Mouse (Mus musculus) NIH3T3 (cell line): ENCODE results near the gene Pibf1.
A peak's percentile ranks its signal among the peaks of the same experiment; 100 is the strongest.

Experiments used
- DNase-seq: peaks from one replicate; pipeline ENCODE4 v3.0.0-alpha.2; 2012; ENCODE audit warnings: low read depth

Pibf1 gene

GRCm38 (mm10) chr14:99099267-99099966 lies at the start of gene Pibf1, which contains the start of gene Dis3:
Pibf1 (plus strand) TSS chr14:99099424.
Dis3 (minus strand) TSS chr14:99099770.
- DNase-seq: peak; percentile 99

GRCm38 (mm10) chr14:99058959-99059586 lies 40.2 kb upstream of the Pibf1 start:
- no peak for DNase-seq

GRCm38 (mm10) chr14:99060616-99061015 lies 38.6 kb upstream of the Pibf1 start:
- DNase-seq: no peak

GRCm38 (mm10) chr14:99063091-99063490 lies 36.1 kb upstream of the Pibf1 start:
- no peak for DNase-seq

GRCm38 (mm10) chr14:99071146-99071545 lies 28.1 kb upstream of the Pibf1 start:
- peak; percentile 16 for DNase-seq

- no peak for DNase-seq
Observed at GRCm38 (mm10) chr14:99088947-99089346, 10.3 kb upstream of the Pibf1 start.

- DNase-seq: peak; percentile 47
Observed at GRCm38 (mm10) chr14:99099967-99100587, 853 bp downstream of the Pibf1 start.

GRCm38 (mm10) chr14:99103050-99103449 lies 3.8 kb downstream of the Pibf1 start:
- DNase-seq: no peak

GRCm38 (mm10) chr14:99104542-99105123 lies 5.4 kb downstream of the Pibf1 start:
- no peak for DNase-seq

GRCm38 (mm10) chr14:99106671-99107070 lies 7.4 kb downstream of the Pibf1 start:
- no peak for DNase-seq

- DNase-seq: no peak
Observed at GRCm38 (mm10) chr14:99107631-99108187, 8.5 kb downstream of the Pibf1 start.

GRCm38 (mm10) chr14:99108762-99109161 lies 9.5 kb downstream of the Pibf1 start:
- DNase-seq: no peak

GRCm38 (mm10) chr14:99117576-99117975 lies 18.4 kb downstream of the Pibf1 start:
- peak; percentile 23 for DNase-seq

- DNase-seq: no peak
Observed at GRCm38 (mm10) chr14:99121584-99122339, 22.5 kb downstream of the Pibf1 start.

- DNase-seq: no peak
Observed at GRCm38 (mm10) chr14:99124076-99124475, 24.9 kb downstream of the Pibf1 start.

- no peak for DNase-seq
Observed at GRCm38 (mm10) chr14:99126713-99127112, 27.5 kb downstream of the Pibf1 start.

GRCm38 (mm10) chr14:99127509-99127908 lies 28.3 kb downstream of the Pibf1 start:
- DNase-seq: no peak

- DNase-seq: no peak
Observed at GRCm38 (mm10) chr14:99129050-99129449, 29.8 kb downstream of the Pibf1 start.

- no peak for DNase-seq
Observed at GRCm38 (mm10) chr14:99134048-99134447, 34.8 kb downstream of the Pibf1 start.

GRCm38 (mm10) chr14:99135761-99136160 lies 36.5 kb downstream of the Pibf1 start:
- DNase-seq: no peak

GRCm38 (mm10) chr14:99136297-99136696 lies 37.1 kb downstream of the Pibf1 start:
- DNase-seq: no peak

- no peak for DNase-seq
Observed at GRCm38 (mm10) chr14:99140036-99140435, 40.8 kb downstream of the Pibf1 start.
